Mouse (Mus musculus) lung, postnatal 0 days (tissue): Measurements from ENCODE around the gene Rnf43.

Experiments
- CTCF ChIP-seq: IDR thresholded peaks from 2 replicates; pipeline ENCODE4 v1.5.1; 2016; ENCODE audit warnings: antibody characterized with exemption, mild to moderate bottlenecking
- EP300 ChIP-seq: IDR thresholded peaks from 2 replicates; pipeline ENCODE4 v1.6.1; 2016; ENCODE audit warnings: antibody characterized with exemption, mild to moderate bottlenecking, control low read depth

DNA sequence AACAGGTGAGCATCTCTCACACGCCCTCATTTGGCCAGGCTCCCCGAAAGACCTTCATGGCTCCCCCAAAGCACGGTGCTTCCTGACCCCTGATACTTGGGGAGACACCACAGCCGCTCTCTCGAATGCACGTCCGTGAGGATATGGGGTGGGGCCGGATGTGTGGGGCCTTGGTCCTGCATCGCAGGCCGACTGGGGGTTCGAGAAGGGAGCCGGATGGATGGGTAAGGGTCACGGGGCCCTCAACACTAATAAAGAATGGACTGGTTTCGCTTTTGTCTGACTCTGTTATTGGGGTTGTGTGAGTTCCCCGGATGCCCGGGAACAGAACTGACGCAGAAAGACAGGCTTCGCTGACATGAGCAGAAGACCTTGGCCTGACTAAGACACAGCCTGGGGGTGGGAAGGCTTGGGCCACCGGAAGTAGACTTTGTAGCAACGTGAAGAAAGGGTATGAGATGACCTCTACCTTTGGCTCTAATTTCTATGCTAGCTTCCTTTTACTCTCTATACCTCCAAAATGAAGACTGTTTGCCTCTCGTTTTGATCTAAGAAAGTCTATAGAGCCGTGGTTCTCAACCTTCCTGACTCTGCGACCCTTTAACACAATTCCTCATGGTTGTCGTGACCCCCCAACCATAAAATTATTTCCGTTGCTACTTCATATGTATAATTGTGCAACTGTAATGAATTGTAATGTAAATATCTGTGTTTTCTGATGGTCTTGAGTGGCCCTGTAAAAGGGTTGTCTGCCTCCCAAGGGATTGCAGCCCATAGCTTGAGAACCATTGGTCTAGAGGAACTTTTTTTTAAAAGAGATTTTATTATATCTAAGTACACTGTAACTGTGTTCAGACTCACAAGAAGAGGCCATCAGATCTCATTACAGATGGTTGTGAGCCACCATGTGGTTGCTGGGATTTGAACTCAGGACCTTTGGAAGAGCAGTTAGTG lies 94.8 kb downstream of the Rnf43 start:
- TF ChIP-seq CTCF = no peak
- no peak for TF ChIP-seq EP300
